Mouse (Mus musculus): ENCODE measurements around the gene Phyhipl.

Gene Phyhipl

DNA sequence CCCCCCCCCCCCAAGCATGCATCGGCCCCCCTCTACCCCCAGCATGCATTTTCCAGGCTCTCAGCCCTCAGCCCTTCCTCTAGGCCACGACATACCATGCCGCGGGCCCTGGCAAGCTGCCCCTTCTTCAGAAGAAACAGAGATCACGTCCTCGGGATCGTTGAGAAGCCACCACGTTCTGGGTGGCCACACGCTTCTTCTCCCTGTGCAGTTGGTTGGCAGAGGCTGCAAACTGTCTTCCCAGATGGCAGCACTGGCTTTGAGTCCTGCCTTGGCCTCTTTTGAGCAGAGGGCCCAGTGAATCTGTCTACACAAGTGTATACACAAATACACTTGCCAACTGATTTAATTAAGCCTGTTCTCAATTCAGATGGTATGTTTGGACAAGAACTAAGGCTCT, 123.5 kb downstream of the Phyhipl start:
- peak; percentile 71 to 80 for DNase-seq

- no peak for DNase-seq
These were observed 125.5 kb downstream of the Phyhipl start for GRCm38 (mm10) chr10:70530185-70530823.

GRCm38 (mm10) chr10:70521379-70521778, 134.4 kb downstream of the Phyhipl start:
- no peak for DNase-seq

DNA sequence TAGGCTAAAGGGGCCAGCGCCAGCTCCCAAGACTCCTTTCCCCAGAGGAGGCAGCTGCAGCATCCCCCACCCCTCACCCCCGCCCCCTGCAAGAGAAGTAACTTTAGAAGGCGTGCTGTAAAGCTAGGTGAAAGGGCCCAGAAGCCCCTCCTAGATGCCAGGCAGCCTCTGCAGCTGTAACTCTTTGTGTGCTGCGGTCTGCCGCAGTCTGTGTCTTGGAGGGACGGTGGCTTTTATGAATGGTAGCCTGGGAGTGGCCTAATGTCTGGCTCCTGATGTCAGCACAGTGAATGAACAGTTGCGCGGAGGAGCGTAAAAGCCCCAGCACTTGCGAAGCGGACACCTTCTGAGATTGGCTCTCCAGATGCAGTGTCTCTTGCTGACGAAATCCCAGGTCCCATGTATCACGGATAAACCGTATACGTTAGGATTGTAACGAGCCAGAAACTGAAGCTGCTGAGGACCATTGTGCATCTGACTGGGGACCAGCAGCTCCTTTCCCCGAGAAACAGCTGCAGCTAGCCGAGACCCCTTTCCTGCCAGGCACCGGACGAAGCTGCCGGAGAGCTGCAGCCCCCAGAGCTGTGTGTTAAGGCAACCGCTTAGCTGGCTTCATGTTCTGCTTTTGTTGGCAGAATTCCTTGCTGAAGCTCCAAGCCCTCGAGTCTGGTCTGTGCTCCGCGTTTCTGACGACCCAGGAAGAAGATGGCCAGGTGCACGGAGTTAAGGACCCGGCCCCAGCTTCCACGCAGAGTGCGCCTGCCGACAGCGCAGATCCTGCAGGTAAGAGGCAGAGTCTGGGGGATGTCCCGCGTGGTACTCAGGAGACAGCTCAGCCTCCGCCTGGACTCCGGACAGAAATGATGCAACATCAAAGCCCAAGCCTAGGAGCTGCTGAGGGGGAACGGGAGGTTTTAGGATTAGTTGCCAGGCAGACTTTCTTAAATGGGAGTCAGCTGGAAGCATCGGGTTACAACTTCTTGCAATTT, 135.3 kb downstream of the Phyhipl start:
- peak; percentile 40 to 47 for DNase-seq

GRCm38 (mm10) chr10:70519640-70520099, 136.1 kb downstream of the Phyhipl start:
- DNase-seq: peak; percentile 45 to 49

GRCm38 (mm10) chr10:70516661-70517060, 139.1 kb downstream of the Phyhipl start:
- no peak for DNase-seq

- no peak for DNase-seq
These were observed 140.9 kb downstream of the Phyhipl start for GRCm38 (mm10) chr10:70514848-70515247.

- DNase-seq: no peak
These were observed 147.9 kb downstream of the Phyhipl start for GRCm38 (mm10) chr10:70507880-70508279.
